In genomic region chr9:14623250-14623649, GRCm38 (mm10) we compare ENCODE assay signal across 13 mouse cellular contexts. TPM values are rescaled to one million over a fixed set of nuclear protein-coding genes. Genes with fewer than 3 reads are reported as not detected.
DNase-seq lines count a peak whose midpoint lies in the region; ATAC-seq lines count a peak whose summit lies in the region.
"Had no signal": no experiment of that assay in that cellular context is flagged by ENCODE, and none has a peak within 500 bp of the region (broad histone marks: within the 10 kb centered on the region; RNA-seq: fewer than 3 reads in every experiment).

No protein-coding gene starts in this region.

- H3K9me3 ChIP-seq in heart, embryonic 13.5 days, result no peaks in the 10 kb centered on the region
- no peaks in the 10 kb centered on the region for H3K9me3 ChIP-seq in embryonic facial prominence, embryonic 13.5 days
- H3K9me3 ChIP-seq in limb, embryonic 15.5 days, result no peaks in the 10 kb centered on the region
- no peaks in the 10 kb centered on the region for H3K9me3 ChIP-seq in midbrain, embryonic 13.5 days
- H3K9me3 ChIP-seq in forebrain, embryonic 14.5 days (replicated peaks; ENCODE audit: control insufficient read depth, low read length), result no peaks in the 10 kb centered on the region

- peaks cover 30% of the 10 kb centered on the region for H3K4me1 ChIP-seq in heart, embryonic 13.5 days
- H3K4me1 ChIP-seq in embryonic facial prominence, embryonic 13.5 days, result peaks cover 34% of the 10 kb centered on the region
- H3K4me1 ChIP-seq in limb, embryonic 15.5 days, result peaks cover 34% of the 10 kb centered on the region
- no peaks in the 10 kb centered on the region for H3K4me1 ChIP-seq in midbrain, embryonic 13.5 days (replicated peaks)
- H3K4me1 ChIP-seq in forebrain, embryonic 14.5 days (ENCODE audit: control insufficient read depth, insufficient read depth, low read length), result no peaks in the 10 kb centered on the region

- no peak overlapping the region for H3K4me3 ChIP-seq in heart, embryonic 13.5 days
- no peak overlapping the region for H3K4me3 ChIP-seq in embryonic facial prominence, embryonic 13.5 days
- H3K4me3 ChIP-seq in limb, embryonic 15.5 days, result no peak overlapping the region
- H3K4me3 ChIP-seq in midbrain, embryonic 13.5 days (replicated peaks), result no peak overlapping the region
- no peak overlapping the region for H3K4me3 ChIP-seq in forebrain, embryonic 14.5 days (ENCODE audit: low read depth, low read length)

- no peak for ATAC-seq in heart, embryonic 13.5 days (ENCODE audit: extremely low read depth, insufficient number of reproducible peaks, low FRiP score, low TSS enrichment)
- no peak for ATAC-seq in embryonic facial prominence, embryonic 13.5 days (ENCODE audit: insufficient number of reproducible peaks, insufficient read depth, low FRiP score, low TSS enrichment, low read depth)
- ATAC-seq in limb, embryonic 15.5 days (ENCODE audit: insufficient number of reproducible peaks, low FRiP score, low TSS enrichment, low read depth), result no peak
- no peak for ATAC-seq in midbrain, embryonic 13.5 days
- no peak for ATAC-seq in forebrain, embryonic 14.5 days
- ATAC-seq: liver, postnatal 0 days had no signal

- no peaks in the 10 kb centered on the region for H3K36me3 ChIP-seq in heart, embryonic 13.5 days
- no peaks in the 10 kb centered on the region for H3K36me3 ChIP-seq in embryonic facial prominence, embryonic 13.5 days
- H3K36me3 ChIP-seq in limb, embryonic 15.5 days, result no peaks in the 10 kb centered on the region
- H3K36me3 ChIP-seq in midbrain, embryonic 13.5 days, result no peaks in the 10 kb centered on the region
- H3K36me3 ChIP-seq in forebrain, embryonic 14.5 days (ENCODE audit: control insufficient read depth, insufficient read depth, low read length), result no peaks in the 10 kb centered on the region

- H3K4me2 ChIP-seq in heart, embryonic 13.5 days, result no peak overlapping the region
- no peak overlapping the region for H3K4me2 ChIP-seq in embryonic facial prominence, embryonic 13.5 days
- H3K4me2 ChIP-seq in limb, embryonic 15.5 days, result no peak overlapping the region
- H3K4me2 ChIP-seq in midbrain, embryonic 13.5 days (replicated peaks), result no peak overlapping the region
- no peak overlapping the region for H3K4me2 ChIP-seq in forebrain, embryonic 14.5 days (ENCODE audit: low read length)

- no peak overlapping the region for H3K9ac ChIP-seq in heart, embryonic 13.5 days
- H3K9ac ChIP-seq in embryonic facial prominence, embryonic 13.5 days, result no peak overlapping the region
- no peak overlapping the region for H3K9ac ChIP-seq in limb, embryonic 15.5 days
- no peak overlapping the region for H3K9ac ChIP-seq in midbrain, embryonic 13.5 days (replicated peaks)
- no peak overlapping the region for H3K9ac ChIP-seq in forebrain, embryonic 14.5 days (ENCODE audit: low read length)
- H3K9ac ChIP-seq: liver, postnatal 0 days had no signal

- DNase-seq in heart, postnatal 4 days, result no peak
- peak; percentile 66 for DNase-seq in gastrocnemius, postnatal 10 days
- no peak for DNase-seq in left cerebral cortex, adult 18-20 months (ENCODE audit: low spot score in 2 of 2)
- DNase-seq in forebrain, embryonic 14.5 days (ENCODE audit: low spot score), result no peak
- DNase-seq: cerebellum, adult 9-10 months; layer of hippocampus, postnatal 36 days; liver, postnatal 0 days; midbrain, embryonic 14.5 days; right cerebral cortex, postnatal 25 days had no signal

- no peaks in the 10 kb centered on the region for H3K27me3 ChIP-seq in heart, embryonic 13.5 days (replicated peaks)
- no peaks in the 10 kb centered on the region for H3K27me3 ChIP-seq in embryonic facial prominence, embryonic 13.5 days
- no peaks in the 10 kb centered on the region for H3K27me3 ChIP-seq in limb, embryonic 15.5 days
- H3K27me3 ChIP-seq in midbrain, embryonic 13.5 days, result no peaks in the 10 kb centered on the region
- H3K27me3 ChIP-seq in forebrain, embryonic 14.5 days (replicated peaks; ENCODE audit: control insufficient read depth, insufficient read depth, low read length), result no peaks in the 10 kb centered on the region

- H3K27ac ChIP-seq in heart, embryonic 13.5 days (replicated peaks), result 0 out of 2 replicates have a peak overlapping the region, but pooled peaks have one; percentile 15
- 0 out of 2 replicates have a peak overlapping the region, but pooled peaks have one; percentile 24 for H3K27ac ChIP-seq in embryonic facial prominence, embryonic 13.5 days
- peak overlapping the region; percentile 68 for H3K27ac ChIP-seq in limb, embryonic 15.5 days
- H3K27ac ChIP-seq in midbrain, embryonic 13.5 days, result no peak overlapping the region
- no peak overlapping the region for H3K27ac ChIP-seq in forebrain, embryonic 14.5 days (ENCODE audit: low read depth, low read length)

- 56% methylated on average over 5 of the region's 5 CpGs for WGBS in heart, embryonic 13.5 days
- WGBS in embryonic facial prominence, embryonic 13.5 days, result 43% methylated on average over 5 of the region's 5 CpGs
- 23% methylated on average over 5 of the region's 5 CpGs for WGBS in limb, embryonic 15.5 days
- 60% methylated on average over 5 of the region's 5 CpGs for WGBS in midbrain, embryonic 13.5 days
- WGBS in forebrain, embryonic 14.5 days, result 67% methylated on average over 5 of the region's 5 CpGs

RNA-seq across cellular contexts. Expression of gene Amotl1, which starts 21.6 kb away (rescaled TPM):
- 15.3 and 15.7 TPM in 2 replicates for polyA plus RNA-seq in heart, embryonic 13.5 days (2015; fragmentation: Nextera tagmentation; extraction: Ambion mirVana)
- total RNA-seq in heart, postnatal 4 days (2021), result 10 to 100 TPM; 60.5 TPM
- 35.4 and 35.5 TPM in 2 replicates for polyA plus RNA-seq in embryonic facial prominence, embryonic 13.5 days (2015; fragmentation: Nextera tagmentation; extraction: Ambion mirVana)
- total RNA-seq in gastrocnemius, postnatal 10 days (2021), result 100 to 1,000 TPM; 271 to 282 TPM
- polyA plus RNA-seq in limb, embryonic 15.5 days (2015; fragmentation: Nextera tagmentation; extraction: Ambion mirVana), result 35.3 and 36.1 TPM in 2 replicates
- 9.8 and 9.9 TPM in 2 replicates for polyA plus RNA-seq in midbrain, embryonic 13.5 days (2015; fragmentation: Nextera tagmentation; extraction: Ambion mirVana)
- total RNA-seq in left cerebral cortex, adult 18-20 months (2021), result 10 to 100 TPM; 18.3 to 19.8 TPM
- polyA plus RNA-seq in forebrain, embryonic 14.5 days (2014; fragmentation: Nextera tagmentation; extraction: Ambion mirVana), result 9.9 and 10.9 TPM in 2 replicates

Comparison
In these comparisons a context has a peak if more than half of its experiments do, and no peak if none do; other contexts are left out.
1. H3K27ac ChIP-seq: peak in heart, embryonic 13.5 days (single experiment), embryonic facial prominence, embryonic 13.5 days (single experiment) and limb, embryonic 15.5 days (single experiment); none in midbrain, embryonic 13.5 days (single experiment) and forebrain, embryonic 14.5 days (single experiment).